Mouse (Mus musculus) lung, postnatal 0 days (tissue): ENCODE data around the gene Eefsec. TPM values are rescaled to one million over a fixed set of nuclear protein-coding genes. Genes with fewer than 3 reads are reported as not detected.

Source experiments
- ATAC-seq: fragments of 200-750 bp; cut with Nextera tagmentation; 2 replicates; pipeline ENCODE4 v1.8.0; 2017; ENCODE audit warnings: moderate library complexity
- DNase-seq: peaks from one replicate; pipeline ENCODE4 v3.0.0-alpha.2; 2016; ENCODE audit warnings: low spot score
- H3K27ac ChIP-seq: fragments of 300-500 bp; sonication (generic); 2 replicates; pipeline ENCODE4 v1.5.1; 2014; ENCODE audit warnings: antibody characterized with exemption, mild to moderate bottlenecking, low read length, mixed read lengths
- H3K27me3 ChIP-seq: fragments of 300-500 bp; sonication (generic); replicated peaks from 2 replicates; pipeline ENCODE4 v1.6.1; 2014; ENCODE audit warnings: low read length, mixed read lengths; ENCODE audit not compliant: insufficient read depth
- H3K36me3 ChIP-seq: fragments of 300-500 bp; sonication (generic); 2 replicates; pipeline ENCODE4 v1.6.1; 2014; ENCODE audit warnings: low read length, mixed read lengths; ENCODE audit not compliant: insufficient read depth
- H3K4me1 ChIP-seq: fragments of 300-500 bp; sonication (generic); 2 replicates; pipeline ENCODE4 v1.6.1; 2014; ENCODE audit warnings: antibody characterized with exemption, low read depth, low read length, mixed read lengths; ENCODE audit not compliant: insufficient read depth
- H3K4me2 ChIP-seq: fragments of 300-500 bp; sonication (generic); replicated peaks from 2 replicates; pipeline ENCODE4 v1.6.1; 2014; ENCODE audit warnings: low read depth, mild to moderate bottlenecking, low read length, moderate library complexity, mixed read lengths
- H3K4me3 ChIP-seq: fragments of 300-500 bp; sonication (generic); 2 replicates; pipeline ENCODE4 v1.5.1; 2014; ENCODE audit warnings: low read depth, low read length
- H3K9ac ChIP-seq: fragments of 300-500 bp; sonication (generic); replicated peaks from 2 replicates; pipeline ENCODE4 v1.6.1; 2014; ENCODE audit warnings: low read depth, mild to moderate bottlenecking
- H3K9me3 ChIP-seq: fragments of 300-500 bp; sonication (generic); 2 replicates; pipeline ENCODE4 v1.6.1; 2016; ENCODE audit warnings: low read length, mixed read lengths
- CTCF ChIP-seq: IDR thresholded peaks from 2 replicates; pipeline ENCODE4 v1.5.1; 2016; ENCODE audit warnings: antibody characterized with exemption, mild to moderate bottlenecking
- EP300 ChIP-seq: IDR thresholded peaks from 2 replicates; pipeline ENCODE4 v1.6.1; 2016; ENCODE audit warnings: antibody characterized with exemption, mild to moderate bottlenecking, control low read depth
- WGBS: fragments of 180-500 bp; shearing (Covaris S2); extraction: QIAGEN DNeasy Blood & Tissue Kit; methylation state at CpG from one replicate; pipeline ENCODE4 v1.1.7; 2014; 5-methylcytosine and 5-hydroxymethylcytosine counted together
- polyA plus RNA-seq: library from polyadenylated mRNA; unstranded; fragments of >200 nt; fragmentation: Nextera tagmentation; extraction: Ambion mirVana; gene quantifications from 2 replicates; pipeline ENCODE4 v1.2.1, GENCODE M21; 2015

The Eefsec gene
- polyA plus RNA-seq, 1 experiment from 2014 or later: 21.0 TPM

DNA sequence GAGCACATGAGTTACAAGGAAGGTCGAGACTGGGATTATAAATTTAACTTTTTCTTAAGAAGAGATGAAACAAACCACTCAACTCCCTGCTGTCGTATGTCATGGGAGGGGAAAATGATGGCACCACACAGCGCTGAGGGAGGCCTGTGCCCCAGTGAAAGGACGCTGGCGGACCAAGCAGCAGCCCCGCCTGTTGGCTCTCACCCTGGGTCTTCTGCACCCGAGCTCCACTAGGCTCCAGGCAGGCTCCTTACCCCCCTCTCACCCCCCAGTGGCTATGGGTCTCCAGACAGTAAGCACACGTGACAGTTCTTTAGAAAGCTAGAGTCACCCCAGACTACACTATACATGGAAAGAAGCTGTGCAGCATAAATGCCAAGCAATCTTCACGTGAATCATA lies 132.4 kb downstream of the Eefsec start:
- 76% methylated on average over 9 of the region's 9 CpGs for WGBS

DNA sequence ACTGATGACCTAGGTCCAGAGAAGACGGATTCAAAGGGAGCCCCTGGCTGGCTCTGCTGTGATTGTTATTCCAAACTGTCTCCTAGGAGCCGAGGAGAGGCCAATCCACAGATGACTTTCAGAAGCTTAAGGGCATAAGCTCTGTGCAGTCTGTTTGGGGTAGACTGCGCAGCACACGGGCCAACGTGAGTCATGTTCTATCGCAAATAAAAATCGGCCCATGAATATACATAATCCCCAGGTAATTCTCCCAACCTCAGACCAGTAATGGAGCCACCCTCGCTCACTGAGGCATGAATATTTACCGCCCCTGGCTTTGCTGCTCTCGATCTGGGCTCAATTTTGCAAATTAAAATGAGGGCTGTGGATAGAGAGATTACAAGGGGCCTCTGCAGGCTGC lies 134.7 kb downstream of the Eefsec start:
- WGBS: 89% methylated on average over 10 of the region's 10 CpGs
- no peaks in the 10 kb centered on the region for H3K27me3 ChIP-seq
- H3K27ac ChIP-seq: no peak overlapping the region
- no peak overlapping the region for H3K4me3 ChIP-seq
- ATAC-seq (no peak), DNase-seq (no peak)
- no peaks in the 10 kb centered on the region for H3K36me3 ChIP-seq
- H3K4me2 ChIP-seq: no peak overlapping the region
- H3K4me1 ChIP-seq: peaks cover 3% of the 10 kb centered on the region; the same call in 1 of the 2 replicates
- TF ChIP-seq EP300 (no peak), CTCF (no peak)
- no peaks in the 10 kb centered on the region for H3K9me3 ChIP-seq
- no peak overlapping the region for H3K9ac ChIP-seq

More for the DNA sequence above, 132.4 kb downstream of the Eefsec start:
- Histone ChIP-seq H3K9me3 (no peaks in the 10 kb centered on the region), H3K4me2 (no peak overlapping the region), H3K4me1 (no peaks in the 10 kb centered on the region), H3K9ac (no peak overlapping the region), H3K27me3 (no peaks in the 10 kb centered on the region), H3K27ac (no peak overlapping the region), H3K4me3 (no peak overlapping the region), H3K36me3 (no peaks in the 10 kb centered on the region)
- ATAC-seq (no peak), DNase-seq (no peak)
- TF ChIP-seq EP300: no peak
- TF ChIP-seq CTCF: no peak

DNA sequence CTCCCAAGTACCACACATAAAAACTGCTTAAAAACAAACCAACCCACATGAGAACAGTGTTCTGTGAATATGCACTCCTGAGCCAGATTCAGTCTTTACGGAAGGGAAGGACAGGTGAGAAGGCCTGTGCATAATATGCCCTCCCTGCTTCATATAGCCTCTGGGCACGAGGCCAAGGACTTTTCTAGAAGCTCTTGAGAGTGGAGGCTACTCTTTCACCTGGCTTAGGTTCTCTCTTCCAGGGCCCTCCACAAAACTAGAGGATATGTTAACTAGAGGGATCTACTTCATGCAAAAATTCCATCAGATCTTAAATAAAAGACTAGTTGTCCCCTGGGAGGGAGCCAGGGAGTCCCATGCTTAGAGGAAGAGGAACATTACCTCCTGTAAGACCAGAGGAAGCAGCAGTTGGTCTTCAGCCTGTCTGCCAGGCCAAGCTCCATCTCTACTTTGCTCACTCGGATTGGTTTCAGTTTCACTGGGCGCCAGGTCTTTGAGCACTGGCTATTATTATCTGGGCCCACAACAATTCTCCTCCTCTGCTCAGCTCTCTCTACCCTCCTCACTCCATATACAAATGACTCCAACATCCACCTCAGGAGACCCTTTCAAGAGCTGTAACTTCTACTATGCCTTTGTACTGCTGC lies 140.1 kb downstream of the Eefsec start:
- DNase-seq (peak; percentile 52), ATAC-seq (peak; percentile 46; the same call in 1 of the 2 replicates)
- H3K9me3 ChIP-seq: no peaks in the 10 kb centered on the region
- TF ChIP-seq CTCF: no peak
- no peak for TF ChIP-seq EP300
- H3K4me1 ChIP-seq: peaks cover 7% of the 10 kb centered on the region; the same call in 1 of the 2 replicates
- H3K27ac ChIP-seq: no peak overlapping the region
- H3K9ac ChIP-seq: no peak overlapping the region
- H3K36me3 ChIP-seq: no peaks in the 10 kb centered on the region
- no peak overlapping the region for H3K4me3 ChIP-seq
- 46% methylated on average over 4 of the region's 4 CpGs for WGBS
- no peaks in the 10 kb centered on the region for H3K27me3 ChIP-seq
- no peak overlapping the region for H3K4me2 ChIP-seq

DNA sequence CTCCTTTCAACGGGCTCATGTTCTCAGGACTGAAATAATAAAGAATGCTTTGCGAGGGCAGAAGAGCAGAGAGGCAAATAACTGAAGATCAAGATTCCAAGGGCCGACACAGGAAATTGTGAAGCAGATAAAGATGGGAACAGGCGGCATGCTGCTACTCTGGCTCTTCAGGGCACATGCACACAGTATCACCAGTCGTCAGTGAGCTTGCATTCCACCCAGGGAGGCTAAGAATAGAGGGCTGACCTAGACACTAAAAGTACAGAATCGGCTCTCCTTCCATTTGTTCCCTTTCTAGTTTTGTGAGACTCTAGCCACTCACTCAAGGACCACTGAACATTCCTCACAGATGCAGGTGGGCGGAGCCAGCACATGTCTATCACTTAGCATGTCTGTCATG lies 145.1 kb downstream of the Eefsec start:
- Histone ChIP-seq H3K36me3 (no peaks in the 10 kb centered on the region), H3K27ac (no peak overlapping the region), H3K9me3 (no peaks in the 10 kb centered on the region), H3K4me3 (no peak overlapping the region), H3K4me2 (no peak overlapping the region), H3K27me3 (no peaks in the 10 kb centered on the region), H3K4me1 (0 out of 2 replicates have a peak, but pooled peaks cover 3% of the 10 kb centered on the region), H3K9ac (no peak overlapping the region)
- DNase-seq (no peak), ATAC-seq (no peak)
- TF ChIP-seq CTCF (no peak), EP300 (no peak)
- WGBS: 36% methylated on average over 7 of the region's 7 CpGs

DNA sequence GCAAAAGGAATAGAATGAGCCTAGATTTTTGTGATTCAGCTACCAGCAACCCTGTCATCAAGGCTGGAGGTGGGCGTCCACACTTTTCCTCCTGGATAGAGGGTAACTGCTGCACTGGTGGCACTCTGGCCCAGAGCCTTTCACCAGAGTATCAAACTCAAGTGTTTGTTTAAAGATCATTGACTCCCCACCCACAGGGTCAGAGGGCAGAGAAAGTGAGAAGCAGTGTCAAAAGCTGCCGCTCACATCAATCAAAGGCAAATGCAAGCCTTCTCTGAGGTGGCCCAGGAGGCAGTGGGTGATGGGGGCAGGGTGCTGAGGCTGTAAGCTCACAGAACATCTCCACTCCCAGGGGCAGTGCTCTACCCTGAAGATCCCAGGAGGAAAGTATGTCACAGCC lies 146.8 kb downstream of the Eefsec start:
- H3K4me3 ChIP-seq: no peak overlapping the region
- no peak overlapping the region for H3K9ac ChIP-seq
- no peak overlapping the region for H3K27ac ChIP-seq
- no peak overlapping the region for H3K4me2 ChIP-seq
- TF ChIP-seq CTCF (no peak), EP300 (no peak)
- no peaks in the 10 kb centered on the region for H3K9me3 ChIP-seq
- DNase-seq (no peak), ATAC-seq (no peak)
- WGBS: 32% methylated on average over 2 of the region's 2 CpGs
- no peaks in the 10 kb centered on the region for H3K4me1 ChIP-seq
- no peaks in the 10 kb centered on the region for H3K27me3 ChIP-seq
- no peaks in the 10 kb centered on the region for H3K36me3 ChIP-seq

DNA sequence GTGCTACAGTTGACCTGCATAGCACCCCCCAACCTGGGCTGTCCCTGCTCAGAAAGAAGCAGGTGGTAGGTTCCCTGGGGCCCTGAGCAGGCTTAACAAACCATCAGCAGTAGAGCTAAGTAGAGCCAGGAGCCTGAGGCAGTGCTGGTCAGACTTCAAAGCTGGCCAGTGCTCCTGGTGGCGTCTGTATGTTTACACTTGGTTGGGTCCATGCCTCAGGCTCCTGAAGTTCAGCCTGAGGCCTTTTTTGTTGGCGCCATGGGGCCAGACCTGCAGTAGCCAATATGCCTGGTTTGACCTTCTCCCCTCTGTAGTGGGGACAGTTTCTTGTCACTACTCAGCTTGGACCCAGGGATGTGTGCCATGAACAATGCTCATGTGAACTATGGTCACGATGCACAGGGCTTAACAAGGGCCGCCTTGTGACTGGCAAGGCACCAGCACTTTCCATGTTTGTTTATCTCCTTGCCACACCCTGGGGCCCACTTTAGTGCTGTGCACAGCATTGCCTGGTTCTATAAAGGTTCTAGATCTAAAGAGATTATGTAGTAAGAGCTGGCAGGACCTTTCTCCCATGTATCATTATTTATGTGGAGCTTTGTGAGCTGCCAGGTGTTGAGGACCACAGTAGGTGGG lies 153.9 kb downstream of the Eefsec start:
- no peak overlapping the region for H3K27ac ChIP-seq
- peak; percentile 28; the same call in 1 of the 2 replicates for ATAC-seq
- DNase-seq: peak; percentile 18
- H3K9me3 ChIP-seq: no peaks in the 10 kb centered on the region
- WGBS: 51% methylated on average over 4 of the region's 4 CpGs
- no peaks in the 10 kb centered on the region for H3K4me1 ChIP-seq
- no peaks in the 10 kb centered on the region for H3K36me3 ChIP-seq
- no peaks in the 10 kb centered on the region for H3K27me3 ChIP-seq
- TF ChIP-seq CTCF (no peak), EP300 (no peak)
- H3K4me3 ChIP-seq: no peak overlapping the region
- no peak overlapping the region for H3K9ac ChIP-seq
- no peak overlapping the region for H3K4me2 ChIP-seq
